Mouse (Mus musculus): Measurements from ENCODE around the gene Gsx2. TPM values are rescaled to one million over a fixed set of nuclear protein-coding genes. Genes with fewer than 3 reads are reported as not detected.

The Gsx2 gene
- polyA plus RNA-seq, 1 experiment: not detected

- H3K9me3 ChIP-seq (replicated peaks; ENCODE audit: control insufficient read depth, insufficient read depth, low read length, poor library complexity, severe bottlenecking): peaks cover 4% of the 10 kb centered on the region; the same call in 1 of the 2 replicates
- H3K4me3 ChIP-seq (ENCODE audit: low read depth, low read length): peak within 1 kb of the TSS; percentile 86
- H3K4me1 ChIP-seq (ENCODE audit: control insufficient read depth, insufficient read depth, low read length): no peaks in the 10 kb centered on the region
- no peaks in the 10 kb centered on the region for H3K36me3 ChIP-seq (ENCODE audit: control insufficient read depth, insufficient read depth, low read length, poor library complexity, severe bottlenecking)
- no peaks in the 10 kb centered on the region for H3K27me3 ChIP-seq (ENCODE audit: control insufficient read depth, insufficient read depth, low read length, poor library complexity, severe bottlenecking)
- H3K27ac ChIP-seq (ENCODE audit: insufficient read depth, low read length): 0 out of 2 replicates have a peak within 1 kb of the TSS, but pooled peaks have one; percentile 12
- TF ChIP-seq CTCF (IDR thresholded peaks at IDR 0.05; ENCODE audit: low read depth, low read length): no peak
- TF ChIP-seq EP300 (IDR thresholded peaks at IDR 0.05; ENCODE audit: insufficient read depth, low read depth, low read length): no peak
- no peak for TF ChIP-seq POLR2A (IDR thresholded peaks at IDR 0.05; ENCODE audit: insufficient read depth, low read length)
- peak within 1 kb of the TSS; percentile 100 for H3K9ac ChIP-seq (ENCODE audit: low read depth, poor library complexity, severe bottlenecking)
Measured at GRCm38 (mm10) chr5:75044310-75044904, 31.0 kb upstream of the Gsx2 start, which contains the start of gene Chic2. Gene Chic2, minus strand, starts transcription at chr5:75044774.

GRCm38 (mm10) chr5:75045371-75045770 is 30.0 kb upstream of the Gsx2 start:
- H3K9ac ChIP-seq (ENCODE audit: low read depth, poor library complexity, severe bottlenecking): no peak overlapping the region
- no peaks in the 10 kb centered on the region for H3K36me3 ChIP-seq (ENCODE audit: control insufficient read depth, insufficient read depth, low read length, poor library complexity, severe bottlenecking)
- H3K4me3 ChIP-seq (ENCODE audit: low read depth, low read length): no peak overlapping the region
- H3K4me1 ChIP-seq (ENCODE audit: control insufficient read depth, insufficient read depth, low read length): no peaks in the 10 kb centered on the region
- H3K27me3 ChIP-seq (ENCODE audit: control insufficient read depth, insufficient read depth, low read length, poor library complexity, severe bottlenecking): no peaks in the 10 kb centered on the region
- H3K9me3 ChIP-seq (replicated peaks; ENCODE audit: control insufficient read depth, insufficient read depth, low read length, poor library complexity, severe bottlenecking): peaks cover 4% of the 10 kb centered on the region; the same call in 1 of the 2 replicates
- TF ChIP-seq EP300 (IDR thresholded peaks at IDR 0.05; ENCODE audit: insufficient read depth, low read depth, low read length): no peak
- TF ChIP-seq CTCF (IDR thresholded peaks at IDR 0.05; ENCODE audit: low read depth, low read length): no peak
- TF ChIP-seq POLR2A (IDR thresholded peaks at IDR 0.05; ENCODE audit: insufficient read depth, low read length): no peak
- no peak overlapping the region for H3K27ac ChIP-seq (ENCODE audit: insufficient read depth, low read length)

- H3K27ac ChIP-seq (ENCODE audit: insufficient read depth, low read length): no peak overlapping the region
- no peaks in the 10 kb centered on the region for H3K4me1 ChIP-seq (ENCODE audit: control insufficient read depth, insufficient read depth, low read length)
- H3K36me3 ChIP-seq (ENCODE audit: control insufficient read depth, insufficient read depth, low read length, poor library complexity, severe bottlenecking): no peaks in the 10 kb centered on the region
- peaks cover 4% of the 10 kb centered on the region; the same call in 1 of the 2 replicates for H3K9me3 ChIP-seq (replicated peaks; ENCODE audit: control insufficient read depth, insufficient read depth, low read length, poor library complexity, severe bottlenecking)
- TF ChIP-seq CTCF (IDR thresholded peaks at IDR 0.05; ENCODE audit: low read depth, low read length) (no peak), EP300 (IDR thresholded peaks at IDR 0.05; ENCODE audit: insufficient read depth, low read depth, low read length) (no peak), POLR2A (IDR thresholded peaks at IDR 0.05; ENCODE audit: insufficient read depth, low read length) (no peak)
- no peaks in the 10 kb centered on the region for H3K27me3 ChIP-seq (ENCODE audit: control insufficient read depth, insufficient read depth, low read length, poor library complexity, severe bottlenecking)
- no peak overlapping the region for H3K4me3 ChIP-seq (ENCODE audit: low read depth, low read length)
- no peak overlapping the region for H3K9ac ChIP-seq (ENCODE audit: low read depth, poor library complexity, severe bottlenecking)
Measured at GRCm38 (mm10) chr5:75046681-75047321, 28.6 kb upstream of the Gsx2 start.

GRCm38 (mm10) chr5:75051109-75051508 is 24.3 kb upstream of the Gsx2 start:
- Histone ChIP-seq H3K9ac (ENCODE audit: low read depth, poor library complexity, severe bottlenecking) (no peak overlapping the region), H3K4me3 (ENCODE audit: low read depth, low read length) (no peak overlapping the region), H3K27me3 (ENCODE audit: control insufficient read depth, insufficient read depth, low read length, poor library complexity, severe bottlenecking) (no peaks in the 10 kb centered on the region), H3K36me3 (ENCODE audit: control insufficient read depth, insufficient read depth, low read length, poor library complexity, severe bottlenecking) (no peaks in the 10 kb centered on the region), H3K4me1 (ENCODE audit: control insufficient read depth, insufficient read depth, low read length) (no peaks in the 10 kb centered on the region), H3K9me3 (replicated peaks; ENCODE audit: control insufficient read depth, insufficient read depth, low read length, poor library complexity, severe bottlenecking) (no peaks in the 10 kb centered on the region), H3K27ac (ENCODE audit: insufficient read depth, low read length) (no peak overlapping the region)
- no peak for TF ChIP-seq CTCF (IDR thresholded peaks at IDR 0.05; ENCODE audit: low read depth, low read length)

GRCm38 (mm10) chr5:75063177-75063576 is 12.2 kb upstream of the Gsx2 start:
- H3K4me1 ChIP-seq (ENCODE audit: control insufficient read depth, insufficient read depth, low read length): no peaks in the 10 kb centered on the region
- no peak for TF ChIP-seq POLR2A (IDR thresholded peaks at IDR 0.05; ENCODE audit: insufficient read depth, low read length)
- TF ChIP-seq CTCF (IDR thresholded peaks at IDR 0.05; ENCODE audit: low read depth, low read length): no peak
- no peak for TF ChIP-seq EP300 (IDR thresholded peaks at IDR 0.05; ENCODE audit: insufficient read depth, low read depth, low read length)
- H3K27me3 ChIP-seq (ENCODE audit: control insufficient read depth, insufficient read depth, low read length, poor library complexity, severe bottlenecking): no peaks in the 10 kb centered on the region; the same call in 1 of the 2 replicates
- no peak overlapping the region for H3K4me3 ChIP-seq (ENCODE audit: low read depth, low read length)
- peaks cover 5% of the 10 kb centered on the region; the same call in 1 of the 2 replicates for H3K9me3 ChIP-seq (replicated peaks; ENCODE audit: control insufficient read depth, insufficient read depth, low read length, poor library complexity, severe bottlenecking)
- H3K9ac ChIP-seq (ENCODE audit: low read depth, poor library complexity, severe bottlenecking): no peak overlapping the region
- H3K36me3 ChIP-seq (ENCODE audit: control insufficient read depth, insufficient read depth, low read length, poor library complexity, severe bottlenecking): no peaks in the 10 kb centered on the region
- no peak overlapping the region for H3K27ac ChIP-seq (ENCODE audit: insufficient read depth, low read length)

GRCm38 (mm10) chr5:75066715-75067114 is 8.7 kb upstream of the Gsx2 start:
- Histone ChIP-seq H3K4me1 (ENCODE audit: control insufficient read depth, insufficient read depth, low read length) (no peaks in the 10 kb centered on the region), H3K4me3 (ENCODE audit: low read depth, low read length) (peak overlapping the region; percentile 61), H3K36me3 (ENCODE audit: control insufficient read depth, insufficient read depth, low read length, poor library complexity, severe bottlenecking) (no peaks in the 10 kb centered on the region), H3K27ac (ENCODE audit: insufficient read depth, low read length) (no peak overlapping the region), H3K9me3 (replicated peaks; ENCODE audit: control insufficient read depth, insufficient read depth, low read length, poor library complexity, severe bottlenecking) (peaks cover 5% of the 10 kb centered on the region; the same call in 1 of the 2 replicates), H3K27me3 (ENCODE audit: control insufficient read depth, insufficient read depth, low read length, poor library complexity, severe bottlenecking) (no peaks in the 10 kb centered on the region; the same call in 1 of the 2 replicates), H3K9ac (ENCODE audit: low read depth, poor library complexity, severe bottlenecking) (no peak overlapping the region)
- TF ChIP-seq EP300 (IDR thresholded peaks at IDR 0.05; ENCODE audit: insufficient read depth, low read depth, low read length) (0 out of 2 replicates have a peak, but pooled peaks have one; percentile 5), POLR2A (IDR thresholded peaks at IDR 0.05; ENCODE audit: insufficient read depth, low read length) (no peak), CTCF (IDR thresholded peaks at IDR 0.05; ENCODE audit: low read depth, low read length) (no peak)

Measured in ES-Bruce4 (cell line).